Mouse (Mus musculus) E14TG2a.4 (cell line): ENCODE measurements around the gene Dtx2.

Experiments
- H3K27me3 ChIP-seq: 2 replicates; pipeline ENCODE4 v1.6.1; 2014; ENCODE audit warnings: low read length, control low read depth; ENCODE audit not compliant: insufficient read depth
- H3K36me3 ChIP-seq: 2 replicates; pipeline ENCODE4 v1.6.1; 2014; ENCODE audit warnings: low read length, control low read depth; ENCODE audit not compliant: insufficient read depth
- H3K4me1 ChIP-seq: replicated peaks from 2 replicates; pipeline ENCODE4 v1.6.1; 2014; ENCODE audit warnings: low read depth, low read length, control low read depth
- H3K4me3 ChIP-seq: replicated peaks from 2 replicates; pipeline ENCODE4 v1.5.1; 2014; ENCODE audit warnings: mild to moderate bottlenecking, low read length
- H3K9me3 ChIP-seq: 2 replicates; pipeline ENCODE4 v1.6.1; 2014; ENCODE audit warnings: low read length, control low read depth
- CTCF ChIP-seq: conservative IDR thresholded peaks from 2 replicates; pipeline ENCODE4 v1.5.1; 2014; ENCODE audit warnings: low read length
- NANOG ChIP-seq: IDR thresholded peaks from 2 replicates; pipeline ENCODE4 v1.6.1; 2014; ENCODE audit warnings: borderline replicate concordance, low read length, mixed read lengths
- POU5F1 ChIP-seq: IDR thresholded peaks from 2 replicates; pipeline ENCODE4 v1.6.1; 2014; ENCODE audit warnings: low read length, borderline replicate concordance

The Dtx2 gene

GRCm38 (mm10) chr5:136073051-136073450 lies 78.5 kb downstream of the Dtx2 start:
- Histone ChIP-seq H3K4me1 (peaks cover 92% of the 10 kb centered on the region), H3K9me3 (no peaks in the 10 kb centered on the region), H3K4me3 (peak overlapping the region; percentile 43), H3K36me3 (no peaks in the 10 kb centered on the region), H3K27me3 (no peaks in the 10 kb centered on the region)
- TF ChIP-seq POU5F1 (no peak), CTCF (no peak), NANOG (no peak)

- Histone ChIP-seq H3K4me3 (peak overlapping the region; percentile 43), H3K4me1 (peaks cover 92% of the 10 kb centered on the region), H3K27me3 (no peaks in the 10 kb centered on the region), H3K36me3 (no peaks in the 10 kb centered on the region), H3K9me3 (no peaks in the 10 kb centered on the region)
- TF ChIP-seq CTCF (no peak), POU5F1 (no peak), NANOG (no peak)
Measured at GRCm38 (mm10) chr5:136073526-136073925, 78.9 kb downstream of the Dtx2 start.

GRCm38 (mm10) chr5:136075076-136075475 lies 80.5 kb downstream of the Dtx2 start:
- H3K9me3 ChIP-seq: peaks cover 6% of the 10 kb centered on the region
- H3K27me3 ChIP-seq: no peaks in the 10 kb centered on the region
- H3K4me1 ChIP-seq: peaks cover 84% of the 10 kb centered on the region
- H3K4me3 ChIP-seq: no peak overlapping the region
- no peak for TF ChIP-seq CTCF
- TF ChIP-seq NANOG: no peak
- no peak for TF ChIP-seq POU5F1
- H3K36me3 ChIP-seq: no peaks in the 10 kb centered on the region

DNA sequence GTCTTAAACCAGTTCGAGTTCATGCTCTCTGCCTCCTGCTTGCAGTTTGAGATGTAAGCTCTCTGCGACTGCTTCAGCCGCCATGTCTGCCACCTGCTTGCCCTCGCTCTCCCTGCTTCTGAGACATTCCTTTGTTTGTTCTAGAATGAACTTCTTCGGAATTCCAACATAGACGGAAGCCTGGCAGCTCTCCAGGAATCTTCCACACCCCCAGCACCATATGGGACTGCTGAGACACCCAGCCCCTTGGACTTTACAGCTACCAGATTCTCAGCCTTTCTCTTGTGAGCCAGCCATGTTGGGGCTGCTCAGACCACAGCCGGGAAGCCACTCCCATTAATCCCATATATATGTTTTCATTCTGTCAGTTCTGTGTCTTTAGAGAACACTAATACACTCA lies 81.7 kb downstream of the Dtx2 start:
- H3K4me1 ChIP-seq: peaks cover 83% of the 10 kb centered on the region
- peak overlapping the region; percentile 8 for H3K4me3 ChIP-seq
- H3K27me3 ChIP-seq: no peaks in the 10 kb centered on the region
- TF ChIP-seq POU5F1: no peak
- no peak for TF ChIP-seq CTCF
- TF ChIP-seq NANOG: no peak
- peaks cover 18% of the 10 kb centered on the region for H3K9me3 ChIP-seq
- no peaks in the 10 kb centered on the region for H3K36me3 ChIP-seq

GRCm38 (mm10) chr5:136077001-136077550 lies 82.5 kb downstream of the Dtx2 start:
- peak overlapping the region; percentile 8; the same call in 1 of the 2 replicates for H3K4me3 ChIP-seq
- no peaks in the 10 kb centered on the region for H3K36me3 ChIP-seq
- H3K27me3 ChIP-seq: no peaks in the 10 kb centered on the region
- TF ChIP-seq POU5F1 (no peak), CTCF (no peak), NANOG (no peak)
- peaks cover 18% of the 10 kb centered on the region for H3K9me3 ChIP-seq
- peaks cover 76% of the 10 kb centered on the region for H3K4me1 ChIP-seq

GRCm38 (mm10) chr5:136078136-136078535 lies 83.5 kb downstream of the Dtx2 start:
- H3K27me3 ChIP-seq: no peaks in the 10 kb centered on the region
- H3K4me1 ChIP-seq: peaks cover 72% of the 10 kb centered on the region
- peaks cover 18% of the 10 kb centered on the region for H3K9me3 ChIP-seq
- H3K36me3 ChIP-seq: no peaks in the 10 kb centered on the region
- H3K4me3 ChIP-seq: no peak overlapping the region
- TF ChIP-seq POU5F1: no peak
- no peak for TF ChIP-seq NANOG
- TF ChIP-seq CTCF: no peak

- peaks cover 9% of the 10 kb centered on the region for H3K27me3 ChIP-seq
- H3K36me3 ChIP-seq: no peaks in the 10 kb centered on the region
- H3K9me3 ChIP-seq: peaks cover 18% of the 10 kb centered on the region
- H3K4me1 ChIP-seq: peaks cover 72% of the 10 kb centered on the region
- H3K4me3 ChIP-seq: no peak overlapping the region
- no peak for TF ChIP-seq POU5F1
- TF ChIP-seq NANOG: no peak
- TF ChIP-seq CTCF: peak; percentile 96
Measured at GRCm38 (mm10) chr5:136082345-136082744, 87.7 kb downstream of the Dtx2 start.
